Mouse (Mus musculus): Measurements from ENCODE around the gene Arhgap15.
"Not testable (repeated sequence)": the region's sequence is repeated elsewhere in the genome, so short reads cannot be mapped to it uniquely, and the experiment has no call there.

Gene Arhgap15

GRCm38 (mm10) chr2:43748287-43748983 lies at the start of gene Arhgap15:
Arhgap15 (plus strand) TSS chr2:43748824.
- DNase-seq (ENCODE audit: low read depth) = peak; percentile 87

- no peak for DNase-seq (ENCODE audit: low read depth)
Observed at GRCm38 (mm10) chr2:43712611-43713138, 35.9 kb upstream of the Arhgap15 start.

GRCm38 (mm10) chr2:43722446-43723103 lies 26.0 kb upstream of the Arhgap15 start:
- DNase-seq (ENCODE audit: low read depth) = peak; percentile 88

GRCm38 (mm10) chr2:43723104-43723541 lies 25.5 kb upstream of the Arhgap15 start:
- no peak for DNase-seq (ENCODE audit: low read depth)

- DNase-seq (ENCODE audit: low read depth) = no peak
Observed at GRCm38 (mm10) chr2:43727181-43727580, 21.4 kb upstream of the Arhgap15 start.

GRCm38 (mm10) chr2:43727693-43728092 lies 20.9 kb upstream of the Arhgap15 start:
- peak; percentile 92 for DNase-seq (ENCODE audit: low read depth)

- no peak for DNase-seq (ENCODE audit: low read depth)
Observed at GRCm38 (mm10) chr2:43728831-43729230, 19.8 kb upstream of the Arhgap15 start.

- peak; percentile 26 for DNase-seq (ENCODE audit: low read depth)
Observed at GRCm38 (mm10) chr2:43732396-43732795, 16.2 kb upstream of the Arhgap15 start.

GRCm38 (mm10) chr2:43735071-43735470 lies 13.6 kb upstream of the Arhgap15 start:
- DNase-seq (ENCODE audit: low read depth) = not testable (repeated sequence)

- peak; percentile 81 for DNase-seq (ENCODE audit: low read depth)
Observed at GRCm38 (mm10) chr2:43737546-43737945, 11.1 kb upstream of the Arhgap15 start.

- peak; percentile 82 for DNase-seq (ENCODE audit: low read depth)
Observed at GRCm38 (mm10) chr2:43738562-43739112, 10.0 kb upstream of the Arhgap15 start.

GRCm38 (mm10) chr2:43739190-43739818 lies 9.3 kb upstream of the Arhgap15 start:
- peak; percentile 70 for DNase-seq (ENCODE audit: low read depth)

GRCm38 (mm10) chr2:43749321-43749720 lies 697 bp downstream of the Arhgap15 start:
- DNase-seq (ENCODE audit: low read depth) = peak; percentile 54

GRCm38 (mm10) chr2:43755899-43756298 lies 7.3 kb downstream of the Arhgap15 start:
- DNase-seq (ENCODE audit: low read depth) = peak; percentile 30

GRCm38 (mm10) chr2:43756626-43757025 lies 8.0 kb downstream of the Arhgap15 start:
- DNase-seq (ENCODE audit: low read depth) = peak; percentile 79

- DNase-seq (ENCODE audit: low read depth) = no peak
Observed at GRCm38 (mm10) chr2:43761735-43762134, 13.1 kb downstream of the Arhgap15 start.

- DNase-seq (ENCODE audit: low read depth) = no peak
Observed at GRCm38 (mm10) chr2:43763279-43763678, 14.7 kb downstream of the Arhgap15 start.

GRCm38 (mm10) chr2:43764456-43764855 lies 15.8 kb downstream of the Arhgap15 start:
- DNase-seq (ENCODE audit: low read depth) = no peak

GRCm38 (mm10) chr2:43766200-43766599 lies 17.6 kb downstream of the Arhgap15 start:
- no peak for DNase-seq (ENCODE audit: low read depth)

GRCm38 (mm10) chr2:43769850-43770570 lies 21.4 kb downstream of the Arhgap15 start:
- no peak for DNase-seq (ENCODE audit: low read depth)

GRCm38 (mm10) chr2:43772640-43773039 lies 24.0 kb downstream of the Arhgap15 start:
- DNase-seq (ENCODE audit: low read depth) = peak; percentile 76

GRCm38 (mm10) chr2:43782157-43782556 lies 33.5 kb downstream of the Arhgap15 start:
- DNase-seq (ENCODE audit: low read depth) = no peak
